Mouse (Mus musculus) gastrocnemius, postnatal 25 days (tissue): Measurements from ENCODE around the gene Slc38a4. TPM values are rescaled to one million over a fixed set of nuclear protein-coding genes. Genes with fewer than 3 reads are reported as not detected.

Experiments used
- DNase-seq: peaks from one replicate; pipeline ENCODE4 v3.0.0; 2022
- long read RNA-seq, 2 experiments: library from polyadenylated mRNA; stranded (forward); transcript quantifications; one replicate each; pipeline ENCODE4 v2.0.0; 2021
- total RNA-seq, 2 experiments: library from RNA; stranded (reverse); gene quantifications; 1 replicate in 1 of 2; 2 replicates in 1 of 2; pipeline ENCODE4 v1.2.3; 2021

Gene Slc38a4
- 100 to 1,000 TPM in 1 of 2 experiments, 10 to 100 TPM in 1; 95.2 to 190 TPM for total RNA-seq
- long read RNA-seq, experiment 1, transcript Slc38a4-201 (16 exons, 3,932 nt): major isoform, 54 of 174 reads
- long read RNA-seq, experiment 1, partial matches to known transcripts: 7 of 174 reads
- long read RNA-seq, experiment 1, other reads (novel, unspliced or antisense): 112 of 174 reads
- long read RNA-seq, experiment 2, transcript Slc38a4-201 (16 exons, 3,932 nt): major isoform, 62 of 119 reads
- long read RNA-seq, experiment 2, partial matches to known transcripts: 8 of 119 reads
- long read RNA-seq, experiment 2, other reads (novel, unspliced or antisense): 47 of 119 reads

- DNase-seq: peak; percentile 46
Observed at GRCm38 (mm10) chr15:97055794-97056193, at the start of gene Slc38a4. Slc38a4 (minus strand) TSS chr15:97055956.

- DNase-seq: no peak
Observed at GRCm38 (mm10) chr15:97104889-97105391, 49.2 kb upstream of the Slc38a4 start.

- DNase-seq: no peak
Observed at GRCm38 (mm10) chr15:97104048-97104447, 48.3 kb upstream of the Slc38a4 start.

- peak; percentile 57 for DNase-seq
Observed at GRCm38 (mm10) chr15:97102811-97103210, 47.1 kb upstream of the Slc38a4 start.

- peak; percentile 42 for DNase-seq
Observed at GRCm38 (mm10) chr15:97102181-97102580, 46.4 kb upstream of the Slc38a4 start.

- no peak for DNase-seq
Observed at GRCm38 (mm10) chr15:97099101-97099500, 43.3 kb upstream of the Slc38a4 start.

GRCm38 (mm10) chr15:97097548-97097947 lies 41.8 kb upstream of the Slc38a4 start:
- no peak for DNase-seq

GRCm38 (mm10) chr15:97089526-97089925 lies 33.8 kb upstream of the Slc38a4 start:
- peak; percentile 82 for DNase-seq

GRCm38 (mm10) chr15:97085833-97086232 lies 30.1 kb upstream of the Slc38a4 start:
- no peak for DNase-seq

GRCm38 (mm10) chr15:97077665-97078064 lies 21.9 kb upstream of the Slc38a4 start:
- DNase-seq: no peak

- no peak for DNase-seq
Observed at GRCm38 (mm10) chr15:97076092-97076491, 20.3 kb upstream of the Slc38a4 start.

GRCm38 (mm10) chr15:97075240-97075639 lies 19.5 kb upstream of the Slc38a4 start:
- DNase-seq: no peak

- peak; percentile 27 for DNase-seq
Observed at GRCm38 (mm10) chr15:97072859-97073826, 17.4 kb upstream of the Slc38a4 start.

GRCm38 (mm10) chr15:97067340-97068136 lies 11.8 kb upstream of the Slc38a4 start:
- DNase-seq: no peak

- no peak for DNase-seq
Observed at GRCm38 (mm10) chr15:97066937-97067336, 11.2 kb upstream of the Slc38a4 start.

GRCm38 (mm10) chr15:97063211-97063610 lies 7.5 kb upstream of the Slc38a4 start:
- DNase-seq: no peak

GRCm38 (mm10) chr15:97060973-97061372 lies 5.2 kb upstream of the Slc38a4 start:
- no peak for DNase-seq

GRCm38 (mm10) chr15:97060571-97060970 lies 4.8 kb upstream of the Slc38a4 start:
- no peak for DNase-seq

GRCm38 (mm10) chr15:97060102-97060501 lies 4.3 kb upstream of the Slc38a4 start:
- DNase-seq: no peak

- DNase-seq: no peak
Observed at GRCm38 (mm10) chr15:97059071-97060041, 3.6 kb upstream of the Slc38a4 start.
